Mouse (Mus musculus): ENCODE data around the gene Kifc5b. TPM values are rescaled to one million over a fixed set of nuclear protein-coding genes. Genes with fewer than 3 reads are reported as not detected.
"Not testable (repeated sequence)": the region's sequence is repeated elsewhere in the genome, so short reads cannot be mapped to it uniquely, and the experiment has no call there.

Kifc5b gene
- total RNA-seq (2015) = 4.1 and 4.5 TPM in 2 replicates
- total RNA-seq (2017) = 10.8 and 13.8 TPM in 2 replicates

GRCm38 (mm10) chr17:26916711-26917482, at the start of gene Kifc5b:
TSS of gene Kifc5b (plus strand) at chr17:26917091.
- peak; percentile 99 for ATAC-seq (ENCODE audit: poor library complexity, severe bottlenecking)

- ATAC-seq (ENCODE audit: poor library complexity, severe bottlenecking) = no peak
Observed at GRCm38 (mm10) chr17:26868756-26869155, 48.1 kb upstream of the Kifc5b start.

- ATAC-seq (ENCODE audit: poor library complexity, severe bottlenecking) = no peak
Observed at GRCm38 (mm10) chr17:26872870-26873269, 44.0 kb upstream of the Kifc5b start.

GRCm38 (mm10) chr17:26873502-26873901, 43.4 kb upstream of the Kifc5b start:
- ATAC-seq (ENCODE audit: poor library complexity, severe bottlenecking) = no peak

GRCm38 (mm10) chr17:26874542-26874941, 42.3 kb upstream of the Kifc5b start:
- no peak for ATAC-seq (ENCODE audit: poor library complexity, severe bottlenecking)

- ATAC-seq (ENCODE audit: poor library complexity, severe bottlenecking) = no peak
Observed at GRCm38 (mm10) chr17:26877927-26878326, 39.0 kb upstream of the Kifc5b start.

- ATAC-seq (ENCODE audit: poor library complexity, severe bottlenecking) = no peak
Observed at GRCm38 (mm10) chr17:26879235-26879634, 37.7 kb upstream of the Kifc5b start.

GRCm38 (mm10) chr17:26882706-26883105, 34.2 kb upstream of the Kifc5b start:
- ATAC-seq (ENCODE audit: poor library complexity, severe bottlenecking) = no peak

GRCm38 (mm10) chr17:26883585-26883984, 33.3 kb upstream of the Kifc5b start:
- no peak for ATAC-seq (ENCODE audit: poor library complexity, severe bottlenecking)

- peak; percentile 87 for ATAC-seq (ENCODE audit: poor library complexity, severe bottlenecking)
Observed at GRCm38 (mm10) chr17:26884995-26885926, 31.6 kb upstream of the Kifc5b start.

- ATAC-seq (ENCODE audit: poor library complexity, severe bottlenecking) = peak; percentile 98
Observed at GRCm38 (mm10) chr17:26886047-26886749, 30.7 kb upstream of the Kifc5b start.

- no peak for ATAC-seq (ENCODE audit: poor library complexity, severe bottlenecking)
Observed at GRCm38 (mm10) chr17:26887926-26888325, 29.0 kb upstream of the Kifc5b start.

- no peak for ATAC-seq (ENCODE audit: poor library complexity, severe bottlenecking)
Observed at GRCm38 (mm10) chr17:26892635-26893375, 24.1 kb upstream of the Kifc5b start.

- ATAC-seq (ENCODE audit: poor library complexity, severe bottlenecking) = no peak
Observed at GRCm38 (mm10) chr17:26893492-26893891, 23.4 kb upstream of the Kifc5b start.

- ATAC-seq (ENCODE audit: poor library complexity, severe bottlenecking) = no peak
Observed at GRCm38 (mm10) chr17:26894342-26894741, 22.5 kb upstream of the Kifc5b start.

- ATAC-seq (ENCODE audit: poor library complexity, severe bottlenecking) = peak; percentile 64
Observed at GRCm38 (mm10) chr17:26895578-26895977, 21.3 kb upstream of the Kifc5b start.

GRCm38 (mm10) chr17:26900916-26901315, 16.0 kb upstream of the Kifc5b start:
- no peak for ATAC-seq (ENCODE audit: poor library complexity, severe bottlenecking)

GRCm38 (mm10) chr17:26904320-26904719, 12.6 kb upstream of the Kifc5b start:
- no peak for ATAC-seq (ENCODE audit: poor library complexity, severe bottlenecking)

GRCm38 (mm10) chr17:26907506-26907905, 9.4 kb upstream of the Kifc5b start:
- ATAC-seq (ENCODE audit: poor library complexity, severe bottlenecking) = not testable (repeated sequence)

GRCm38 (mm10) chr17:26915248-26915647, 1.6 kb upstream of the Kifc5b start:
- no peak for ATAC-seq (ENCODE audit: poor library complexity, severe bottlenecking)

Data from megakaryocyte, adult 5-6 weeks (primary cell).